Mouse (Mus musculus) brain, embryonic 18.5 days (tissue): ENCODE measurements around the gene Fam19a1.

Experiments used
- DNase-seq: peaks from one replicate; pipeline ENCODE4 v3.0.0-alpha.2; 2012; ENCODE audit warnings: low read depth, low spot score

Gene Fam19a1

GRCm38 (mm10) chr6:96677813-96678212 is 564.9 kb downstream of the Fam19a1 start:
- DNase-seq: no peak
